Mouse (Mus musculus): Measurements from ENCODE around the gene Hnf1b.

Hnf1b gene

DNA sequence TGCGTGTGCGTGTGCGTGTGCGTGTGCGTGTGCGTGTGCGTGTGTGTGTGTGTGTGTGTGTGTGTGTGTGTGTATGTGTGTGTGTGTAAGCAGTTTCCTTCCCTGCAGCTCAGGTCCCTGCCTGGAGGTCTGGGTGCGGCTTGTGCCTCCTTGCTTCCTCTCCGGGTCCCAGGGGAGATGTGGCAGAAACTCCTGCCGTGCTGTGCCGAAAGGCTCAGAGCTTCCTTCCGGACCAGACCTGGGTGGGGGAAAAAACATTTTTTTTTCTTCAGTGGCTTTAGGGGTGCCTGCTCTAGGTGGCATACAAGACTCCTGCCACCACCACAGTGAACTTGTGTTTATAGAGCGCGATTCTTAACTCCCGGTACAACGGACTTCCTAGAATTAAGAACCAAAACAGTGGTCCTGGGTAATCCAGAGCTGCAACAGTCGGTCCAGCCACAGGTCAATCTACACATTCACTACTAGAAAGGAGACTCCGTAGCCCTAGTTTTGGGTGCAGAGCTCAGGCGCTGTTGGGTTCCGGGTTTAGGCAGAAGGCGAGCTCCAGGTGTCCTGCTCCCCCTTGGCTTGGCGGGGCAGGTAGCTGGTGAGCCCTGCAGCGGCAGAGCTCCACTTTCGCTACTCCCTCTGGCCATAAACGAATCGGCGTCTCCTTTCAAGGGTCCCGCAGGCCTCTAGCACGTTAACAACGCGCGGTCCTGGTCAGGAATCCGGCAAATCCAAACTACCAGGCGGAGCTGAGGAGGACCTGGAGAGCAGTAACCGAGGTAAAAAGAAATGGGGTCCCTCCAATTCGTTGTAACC, at the start of gene Hnf1b:
TSS of gene Hnf1b (plus strand) at position 535 of the 807 bp plus-strand sequence.
- DNase-seq (ENCODE audit: low spot score), result no peak

DNA sequence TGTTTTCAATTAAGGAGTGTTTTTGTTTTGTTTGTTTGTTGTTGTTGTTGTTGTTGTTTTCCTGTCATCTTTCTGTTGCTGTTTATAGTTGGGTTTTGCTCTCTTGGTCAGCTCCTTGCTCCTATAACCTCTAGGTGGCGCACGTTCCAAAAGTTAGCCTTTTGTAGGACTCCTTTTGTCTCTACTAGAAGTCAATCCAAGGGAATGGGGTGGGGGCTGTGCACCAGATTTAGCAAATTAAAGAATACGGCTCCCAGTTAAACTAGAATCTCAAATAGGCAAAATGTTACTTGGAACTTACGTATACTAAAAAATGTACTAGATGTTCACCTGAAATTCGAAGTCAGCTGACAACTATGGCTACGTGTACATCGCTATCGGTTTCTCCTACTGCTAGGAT, 47.7 kb upstream of the Hnf1b start:
- DNase-seq (ENCODE audit: low spot score), result no peak

DNA sequence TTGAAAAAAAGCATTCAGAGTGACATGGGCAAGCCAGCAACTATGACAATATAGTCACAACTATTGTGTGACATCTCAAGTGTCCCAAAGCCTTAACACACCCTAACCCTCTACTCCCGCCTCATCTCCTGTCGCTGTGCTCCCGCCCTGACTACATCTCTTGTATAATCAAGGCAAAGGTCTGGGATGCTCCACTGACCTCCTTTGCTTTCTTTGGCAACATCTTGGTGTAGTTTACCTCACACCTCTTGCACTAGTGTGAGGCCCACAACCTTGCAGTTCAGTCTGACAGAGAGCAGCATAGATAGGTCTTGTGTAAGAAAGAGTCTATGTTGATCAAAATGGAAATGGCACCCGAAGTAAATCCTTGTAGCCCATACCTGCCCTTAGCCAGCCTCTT, 47.3 kb upstream of the Hnf1b start:
- DNase-seq (ENCODE audit: low spot score), result no peak

DNA sequence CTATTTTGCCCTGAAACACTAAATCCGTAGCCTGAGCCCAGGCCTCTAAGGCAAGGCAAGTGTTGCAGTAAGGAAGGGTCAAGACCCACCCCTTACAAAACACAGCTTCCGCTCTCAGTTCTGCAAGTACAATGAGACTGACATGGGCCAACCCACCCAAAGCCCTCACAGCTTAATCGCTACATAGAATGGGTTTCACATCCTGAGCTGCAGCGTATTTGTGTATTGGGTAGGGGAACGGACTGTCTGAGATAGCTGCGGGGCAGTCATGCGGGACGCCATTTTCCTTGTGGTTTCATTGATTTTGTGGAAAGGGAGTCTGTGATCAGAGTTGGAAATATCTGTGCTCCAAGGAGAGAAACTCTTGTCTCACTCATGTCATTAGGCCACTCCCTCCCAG, 39.4 kb upstream of the Hnf1b start:
- no peak for DNase-seq (ENCODE audit: low spot score)

DNA sequence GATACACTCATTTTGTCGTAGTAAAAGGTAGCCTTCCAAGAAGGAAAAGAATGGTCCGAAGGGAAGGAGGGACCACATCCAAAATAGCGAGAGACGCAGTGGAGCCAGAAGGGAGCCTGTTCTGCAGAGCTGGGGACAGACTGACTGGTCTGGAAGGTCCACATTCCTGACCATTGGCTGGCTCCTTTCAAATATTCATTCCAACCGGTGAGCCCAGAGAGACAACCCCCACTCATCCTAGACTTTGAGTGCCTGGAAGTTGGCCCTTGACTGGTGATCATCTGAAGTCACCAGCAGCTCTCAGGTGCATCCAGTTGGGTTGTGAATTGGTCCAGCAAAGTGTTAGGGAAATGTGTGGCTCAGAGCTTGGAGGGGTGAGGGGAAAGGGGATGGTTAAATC, 34.7 kb upstream of the Hnf1b start:
- DNase-seq (ENCODE audit: low spot score), result no peak

DNA sequence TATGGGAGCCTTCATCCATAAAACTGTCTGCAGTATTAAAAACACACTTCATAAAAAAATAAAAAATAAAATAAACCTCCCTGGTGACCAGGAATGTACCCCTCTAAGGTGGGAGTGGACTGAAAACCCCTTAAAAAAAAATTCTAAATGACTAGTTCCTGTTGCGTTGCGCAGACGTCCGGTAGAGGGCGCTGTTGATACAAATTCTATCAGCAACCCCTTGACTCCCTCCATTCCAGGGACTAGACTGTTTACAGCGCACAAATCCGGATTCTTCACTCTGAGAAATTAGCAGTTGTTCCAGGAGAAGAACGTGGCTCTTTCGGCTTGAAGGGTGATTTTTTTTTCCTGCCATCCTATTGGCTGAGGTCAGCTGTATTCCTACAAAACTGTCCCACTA, 34.2 kb upstream of the Hnf1b start:
- peak; percentile 78 for DNase-seq (ENCODE audit: low spot score)

DNA sequence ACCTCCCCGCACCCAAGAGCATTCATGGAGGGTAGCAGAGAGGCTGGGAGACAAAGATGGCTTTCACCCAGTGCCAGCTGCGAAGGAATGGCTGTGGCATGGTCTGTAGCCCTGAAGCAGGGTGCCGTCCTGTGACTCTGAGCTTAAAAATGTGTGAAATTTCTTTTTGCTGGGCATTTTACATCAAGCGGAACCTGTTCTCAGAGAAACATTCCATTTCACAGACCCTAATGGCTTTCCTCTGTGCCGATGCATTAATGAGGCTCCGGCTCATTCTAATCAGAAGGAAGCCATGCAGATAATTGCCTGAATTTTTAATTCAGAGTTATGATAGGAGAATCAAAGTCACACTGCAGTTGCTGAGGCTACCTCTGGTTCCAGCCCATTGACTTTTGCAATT, 32.8 kb upstream of the Hnf1b start:
- no peak for DNase-seq (ENCODE audit: low spot score)

DNA sequence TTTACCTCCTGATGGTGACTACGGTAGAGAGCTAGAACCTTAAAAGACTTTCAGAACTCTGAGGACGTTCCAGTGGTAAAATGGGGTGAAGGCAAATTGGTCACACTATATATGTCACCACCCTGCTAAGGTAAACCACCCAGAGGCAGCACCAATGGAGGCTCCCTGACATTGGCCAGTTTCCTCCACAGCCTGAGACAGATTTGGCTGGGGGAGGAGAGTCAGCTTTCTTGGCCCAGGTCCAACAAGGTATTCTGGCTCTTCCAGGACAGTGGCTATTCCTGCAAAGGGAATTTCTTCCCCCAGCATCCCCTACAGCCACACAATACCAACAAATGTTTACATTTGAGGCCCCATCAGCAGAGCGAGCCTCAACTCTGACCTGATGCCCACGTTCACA, 31.9 kb upstream of the Hnf1b start:
- no peak for DNase-seq (ENCODE audit: low spot score)

DNA sequence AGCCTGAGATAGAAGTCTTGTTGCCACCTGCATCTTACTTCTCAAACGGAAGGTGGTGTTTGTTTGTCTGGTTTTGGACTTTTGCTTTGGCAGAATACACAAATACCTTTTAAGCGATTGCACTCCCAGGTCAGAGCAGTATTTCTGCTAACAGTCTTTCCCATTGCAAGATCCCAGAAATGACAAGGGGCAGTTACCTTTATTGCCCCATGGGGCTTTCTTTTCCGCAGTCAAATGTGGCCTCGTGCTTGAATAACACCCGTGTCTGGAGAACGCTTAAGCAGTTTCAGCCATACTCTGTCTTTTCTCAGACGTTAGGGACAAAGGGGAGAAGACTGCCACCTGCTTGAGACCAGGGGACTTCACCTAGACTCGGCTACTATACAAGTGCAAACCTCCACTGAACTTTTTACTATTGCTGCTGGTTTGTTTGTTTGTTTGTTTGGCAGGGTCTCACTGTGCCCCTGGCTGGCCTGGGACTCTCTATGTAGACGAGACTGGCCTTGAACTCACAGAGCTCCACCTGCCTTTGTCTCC, 31.2 kb upstream of the Hnf1b start:
- DNase-seq (ENCODE audit: low spot score), result no peak

DNA sequence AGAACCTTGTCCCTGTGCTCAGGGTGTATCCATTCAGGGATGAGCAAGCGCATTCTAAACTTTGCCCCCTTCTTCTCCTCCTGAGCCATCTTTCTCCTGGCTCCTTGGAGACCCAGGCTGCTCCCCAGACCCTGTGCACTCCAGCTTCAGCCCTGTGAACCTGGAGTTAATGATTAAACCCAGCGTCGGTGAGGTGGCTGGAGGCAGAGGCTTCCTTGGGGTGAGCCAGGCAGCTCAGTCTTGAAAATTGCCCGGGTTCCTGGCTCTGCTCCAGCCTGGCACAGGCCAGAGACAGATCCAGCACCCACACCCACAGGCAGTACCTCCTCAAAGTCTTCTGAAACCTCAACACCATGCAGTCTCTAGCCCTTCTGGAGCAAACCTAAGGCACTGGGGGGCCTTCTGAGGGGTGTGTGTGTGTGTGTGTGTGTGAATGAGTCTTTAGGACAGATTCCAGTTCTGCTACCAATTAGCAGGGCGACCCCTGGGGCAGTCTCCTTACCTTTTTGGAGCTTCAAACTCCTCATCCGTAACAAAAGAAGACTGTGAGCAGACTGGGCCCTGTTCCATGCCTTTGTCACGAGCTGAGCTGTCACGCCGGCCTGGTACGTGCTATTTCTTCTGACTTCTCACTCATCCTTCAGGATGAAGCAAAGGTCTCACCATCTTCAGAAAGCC, 29.9 kb upstream of the Hnf1b start:
- no peak for DNase-seq (ENCODE audit: low spot score)

DNA sequence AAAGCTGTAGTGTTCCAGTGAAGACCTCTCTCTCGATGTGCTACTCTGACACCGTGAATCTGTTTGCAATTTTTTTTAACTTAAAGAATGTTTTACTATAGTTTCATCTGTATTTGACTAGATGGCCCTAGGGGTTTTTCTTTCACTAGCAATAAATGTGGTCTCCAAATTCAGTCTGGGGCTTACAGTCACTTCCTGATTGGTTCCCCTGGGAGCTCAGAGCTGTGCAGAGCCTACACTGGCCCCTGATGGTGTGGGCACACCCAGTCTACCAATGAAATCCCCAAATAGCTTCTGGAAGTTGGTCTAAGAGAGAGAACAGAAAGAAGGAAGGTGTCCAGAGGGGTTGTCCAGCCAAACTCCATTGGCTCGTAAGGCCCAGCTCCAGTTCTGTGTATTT, 23.7 kb upstream of the Hnf1b start:
- no peak for DNase-seq (ENCODE audit: low spot score)

DNA sequence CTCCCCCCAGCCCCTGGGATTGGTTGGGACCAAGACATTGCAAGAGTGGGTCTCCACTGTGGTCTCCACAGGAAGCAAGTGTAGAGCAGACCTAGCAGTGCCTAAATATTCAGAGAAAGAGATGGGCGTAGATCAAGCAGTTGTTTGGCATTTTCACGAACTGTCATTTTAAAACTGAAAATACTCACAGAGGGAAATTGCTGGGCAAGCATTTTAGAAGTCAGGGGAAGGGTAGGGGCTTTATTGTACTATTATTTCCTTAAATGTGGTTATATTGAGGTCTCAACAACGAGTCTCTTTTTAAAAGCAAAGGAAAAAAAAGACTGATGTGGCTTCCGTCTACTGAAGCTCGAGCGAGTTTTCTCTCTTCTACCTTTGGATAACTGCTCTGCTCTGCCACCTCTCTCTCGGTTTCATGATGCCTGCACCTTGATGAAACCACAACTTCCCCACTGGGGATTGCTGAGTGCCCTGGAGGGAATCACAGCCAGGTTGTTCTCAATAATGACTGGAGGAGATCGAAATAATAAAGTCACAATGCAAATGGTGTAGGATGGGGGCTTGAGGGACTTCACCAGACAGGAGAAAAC, 21.2 kb upstream of the Hnf1b start:
- no peak for DNase-seq (ENCODE audit: low spot score)

DNA sequence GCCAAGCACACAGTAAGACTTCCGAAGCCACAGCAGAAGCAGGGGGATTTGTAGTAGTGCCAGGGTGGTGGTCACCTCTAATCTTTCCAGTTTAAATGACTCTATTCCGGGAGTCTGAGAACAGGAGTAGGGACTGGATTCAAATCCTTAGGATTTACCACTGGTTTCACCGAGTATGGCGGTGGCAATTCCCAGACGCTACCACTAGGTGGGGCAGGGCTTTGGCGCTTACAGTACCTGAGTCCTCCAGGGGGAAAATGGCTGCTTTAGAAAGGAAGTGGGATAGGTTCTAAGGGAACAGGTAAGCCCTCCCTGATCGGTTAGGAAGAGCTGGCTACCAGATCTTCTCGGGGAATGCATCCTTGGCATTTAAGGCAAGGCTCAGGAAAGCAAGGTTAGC, 17.5 kb upstream of the Hnf1b start:
- peak; percentile 67 for DNase-seq (ENCODE audit: low spot score)

DNA sequence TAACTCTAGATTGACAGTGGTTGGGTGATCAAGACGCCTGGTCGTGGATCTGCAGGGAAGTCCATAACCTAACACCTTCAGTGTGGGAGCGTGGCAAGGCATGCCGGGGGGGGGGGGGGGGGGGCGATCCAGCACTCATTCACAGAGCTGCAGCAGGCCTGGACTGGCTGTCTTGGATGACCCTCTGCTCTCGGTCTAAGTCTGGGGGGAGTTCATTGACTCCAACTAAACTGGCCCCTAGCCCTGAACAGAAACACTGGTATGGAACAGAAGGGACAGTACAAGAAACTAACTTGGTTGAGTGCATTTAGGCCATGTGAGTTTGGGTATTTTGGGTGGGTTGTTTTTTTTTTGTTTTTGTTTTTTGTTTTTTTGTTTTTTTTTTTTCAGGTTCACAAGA, 16.3 kb upstream of the Hnf1b start:
- DNase-seq (ENCODE audit: low spot score), result no peak

DNA sequence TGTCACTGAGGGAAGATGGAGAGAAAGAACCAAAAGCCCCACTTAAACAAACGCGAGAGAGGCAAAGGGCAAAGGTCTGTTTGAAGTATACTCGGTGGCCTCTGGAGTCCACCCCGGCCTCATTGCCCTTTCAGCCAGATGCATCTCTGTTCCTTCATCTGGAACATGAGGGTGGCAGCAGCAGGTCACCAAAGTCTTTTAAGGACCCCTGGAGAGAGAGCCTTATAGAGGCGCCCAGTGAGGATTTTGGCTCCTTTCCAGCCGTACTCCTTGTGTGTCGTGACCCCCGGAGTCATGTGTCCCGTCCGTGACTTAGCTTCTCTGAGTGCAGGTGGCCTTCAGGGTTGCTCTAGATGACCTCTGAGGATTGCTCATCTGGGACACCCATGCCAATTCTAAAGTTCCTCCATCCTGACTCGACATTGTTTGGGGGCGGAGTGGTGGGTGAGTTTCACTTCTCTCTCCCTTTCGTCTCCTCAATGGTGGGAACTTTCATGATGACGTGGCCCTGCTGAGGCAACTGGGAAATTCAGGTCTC, 15.8 kb upstream of the Hnf1b start:
- no peak for DNase-seq (ENCODE audit: low spot score)

DNA sequence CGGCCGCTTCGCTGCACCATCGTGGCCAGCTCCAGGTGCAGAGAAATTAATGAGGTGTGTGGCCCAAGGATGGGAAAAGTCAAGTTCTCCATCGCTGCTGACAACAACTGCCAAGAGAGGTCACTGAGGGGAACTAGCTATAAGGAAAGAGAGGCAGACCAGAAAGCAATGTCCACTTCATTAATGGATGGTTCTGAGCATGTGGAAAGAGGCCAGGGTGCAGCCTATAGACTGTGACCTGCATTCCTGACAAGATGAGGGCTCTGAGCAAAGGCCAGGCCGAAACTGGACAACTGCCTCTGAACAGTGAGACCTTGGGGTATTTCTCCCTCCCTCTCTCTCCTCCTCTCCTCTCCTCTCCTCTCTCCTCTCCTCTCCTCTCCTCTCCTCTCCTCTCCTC, 10.4 kb upstream of the Hnf1b start:
- no peak for DNase-seq (ENCODE audit: low spot score)

DNA sequence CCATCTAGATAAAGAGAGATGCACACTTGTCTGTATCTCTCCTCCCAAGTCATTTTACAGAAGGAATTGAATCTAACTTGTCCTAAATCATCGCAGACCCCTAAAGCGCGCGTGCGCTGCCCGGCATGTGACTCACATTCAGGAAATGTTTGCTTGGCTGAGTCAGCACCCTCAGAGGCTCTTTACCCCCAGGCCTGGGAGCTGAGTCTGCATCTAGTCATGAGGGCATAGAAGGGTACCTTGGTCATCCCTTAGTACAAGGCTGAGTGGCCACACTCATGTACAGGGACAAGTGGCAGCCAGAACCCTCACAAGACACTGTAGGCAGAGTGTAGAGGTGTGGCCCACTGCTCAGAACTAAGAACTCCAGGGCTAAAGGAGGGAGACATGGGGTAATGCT, 6.3 kb upstream of the Hnf1b start:
- DNase-seq (ENCODE audit: low spot score), result no peak

DNA sequence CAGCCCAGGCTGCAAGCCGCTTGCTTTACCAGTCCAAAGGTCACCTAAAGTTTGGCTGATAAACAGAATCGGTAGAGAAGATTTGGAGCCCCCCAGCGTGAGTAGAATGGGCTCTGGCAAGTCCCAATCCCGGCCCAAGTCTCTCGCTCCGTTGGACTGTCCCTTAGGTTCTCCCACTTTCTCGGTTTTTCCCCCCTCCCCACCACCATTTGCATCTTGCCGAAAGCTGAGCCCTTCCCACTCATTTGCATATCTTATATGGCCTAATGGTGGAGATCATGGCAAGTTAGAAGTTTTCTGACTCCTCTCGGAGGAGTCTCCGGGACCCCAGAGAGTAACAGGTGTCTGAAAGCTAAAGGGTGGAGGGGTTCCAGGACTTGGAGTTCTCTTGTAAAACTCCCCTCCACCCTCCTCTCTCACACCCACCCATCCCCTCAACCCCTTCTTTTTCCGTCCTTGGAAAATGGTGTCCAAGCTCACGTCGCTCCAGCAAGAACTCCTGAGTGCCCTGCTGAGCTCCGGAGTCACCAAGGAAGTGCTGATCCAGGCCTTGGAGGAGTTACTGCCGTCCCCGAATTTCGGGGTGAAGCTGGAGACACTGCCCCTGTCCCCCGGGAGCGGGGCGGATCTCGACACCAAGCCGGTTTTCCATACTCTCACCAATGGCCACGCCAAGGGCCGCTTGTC, 866 bp downstream of the Hnf1b start:
- no peak for DNase-seq (ENCODE audit: low spot score)

DNA sequence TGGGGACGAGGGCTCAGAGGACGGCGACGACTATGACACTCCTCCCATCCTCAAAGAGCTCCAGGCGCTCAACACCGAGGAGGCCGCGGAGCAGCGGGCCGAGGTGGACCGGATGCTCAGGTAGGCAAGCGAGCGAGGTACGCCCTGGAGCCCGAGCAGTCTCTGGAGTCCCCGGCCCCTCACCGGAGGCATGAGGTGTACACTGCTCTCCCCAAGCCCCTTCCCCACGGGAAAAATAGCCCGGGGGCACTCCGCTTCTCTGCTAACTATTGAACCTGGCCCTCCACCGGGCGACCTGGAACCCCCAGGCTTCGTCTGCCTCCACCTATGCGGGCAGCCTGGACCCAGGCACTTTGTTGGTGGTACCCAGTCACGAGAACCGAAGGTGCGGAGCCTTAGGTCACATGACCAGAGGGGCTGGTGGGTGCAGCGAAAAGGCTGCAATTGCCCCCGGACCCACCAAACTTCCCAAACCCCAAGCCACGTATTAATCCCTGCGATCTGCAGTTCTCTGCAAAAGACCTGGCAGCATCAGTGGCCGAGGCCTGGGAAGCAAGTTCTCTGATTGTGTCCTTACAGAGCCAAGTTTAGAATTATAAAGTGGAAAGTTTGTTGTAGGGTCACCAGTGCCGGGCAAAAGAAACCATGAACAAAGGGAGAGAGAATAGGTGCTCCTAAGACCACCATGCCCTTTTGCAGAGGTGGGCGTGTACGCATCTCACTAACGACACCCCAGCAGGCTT, 1.6 kb downstream of the Hnf1b start:
- DNase-seq (ENCODE audit: low spot score), result no peak

DNA sequence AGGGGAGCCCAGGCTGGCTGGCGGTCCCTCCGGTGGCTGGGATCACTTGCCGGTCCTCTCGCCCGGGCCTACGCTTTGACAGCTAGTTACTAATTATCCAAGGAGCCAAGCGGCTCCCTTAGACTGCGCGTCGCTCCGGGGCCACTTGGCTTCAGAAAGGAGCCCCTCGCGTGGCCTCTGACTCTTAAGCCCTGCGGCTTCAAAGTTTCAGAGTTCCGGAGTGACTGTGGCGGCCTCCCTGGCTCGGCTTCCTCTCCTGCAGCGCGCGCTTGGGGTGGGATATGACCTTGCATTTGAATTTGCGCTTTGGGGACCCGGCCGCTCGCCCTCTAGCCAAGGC, 2.1 kb downstream of the Hnf1b start:
- no peak for DNase-seq (ENCODE audit: low spot score)

DNA sequence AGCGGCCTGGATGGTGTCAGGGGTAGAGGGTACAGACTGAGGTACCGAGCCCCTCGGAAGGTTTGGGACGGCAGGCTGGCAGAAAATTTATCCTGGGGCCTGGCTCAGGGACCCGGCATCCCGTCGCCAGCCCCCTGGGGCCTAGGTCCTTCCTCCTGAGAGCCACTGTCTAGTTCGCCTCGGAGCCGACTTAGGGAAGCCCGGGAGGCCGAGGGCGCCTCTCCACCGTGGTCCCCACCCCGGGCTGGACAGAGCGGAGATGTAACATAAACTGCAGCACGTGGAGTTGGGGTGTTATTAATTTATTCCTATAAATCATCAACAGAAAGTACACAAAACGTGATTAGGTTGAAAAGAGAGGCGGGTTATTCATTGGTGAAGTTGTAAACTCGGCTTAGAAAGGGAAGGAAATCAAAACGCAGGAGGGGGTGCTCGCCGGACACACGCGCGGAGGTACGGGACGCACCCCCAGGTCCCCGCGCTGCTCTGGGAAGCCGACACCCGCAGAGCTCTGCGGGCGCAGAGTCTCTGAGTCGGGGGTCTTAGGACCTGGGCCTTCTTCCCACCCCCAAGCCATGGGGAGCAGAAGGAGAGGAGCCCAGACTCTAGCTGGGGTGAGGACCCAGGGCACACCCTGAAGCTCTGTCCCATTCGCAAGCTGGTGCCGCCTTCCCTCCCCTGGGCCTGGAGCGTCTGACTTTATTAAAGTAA, 2.8 kb downstream of the Hnf1b start:
- no peak for DNase-seq (ENCODE audit: low spot score)

All from testis, postnatal 10 days (tissue).